Mouse (Mus musculus) ES-E14 (cell line): ENCODE results near the gene Pcdh17.

ENCODE experiments used
- HCFC1 ChIP-seq: IDR thresholded peaks from 2 replicates; pipeline ENCODE4 v1.6.1; 2012; ENCODE audit warnings: low read length, inconsistent platforms, borderline replicate concordance; ENCODE audit not compliant: insufficient read depth
- MAFK ChIP-seq: IDR thresholded peaks from 2 replicates; pipeline ENCODE4 v1.6.1; 2014; ENCODE audit warnings: mild to moderate bottlenecking, low read depth, low read length, inconsistent platforms; ENCODE audit not compliant: insufficient read depth

DNA sequence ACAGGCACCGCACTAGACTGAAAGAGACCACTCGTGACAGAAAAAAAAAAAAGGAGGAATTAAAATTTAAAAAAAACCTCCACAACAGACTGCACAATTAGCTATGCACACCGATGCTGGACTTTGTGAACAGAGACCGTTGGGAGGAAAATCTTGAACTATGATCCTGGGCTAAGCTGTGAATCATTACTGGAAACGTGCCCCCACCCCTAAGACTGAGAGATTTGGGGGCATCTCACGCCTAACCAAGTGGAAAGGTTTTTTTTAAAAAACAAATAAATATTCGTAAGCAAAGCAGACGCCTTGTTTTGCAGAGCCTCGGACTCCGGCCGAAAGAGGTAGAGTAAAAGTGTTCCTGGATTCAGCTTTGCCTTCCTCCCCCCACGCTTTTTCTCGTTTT is 398 bp downstream of the Pcdh17 start:
- TF ChIP-seq MAFK (no peak), HCFC1 (no peak)
